Mouse (Mus musculus): ENCODE results near the gene Gm19684.
"Not testable (repeated sequence)": the region's sequence is repeated elsewhere in the genome, so short reads cannot be mapped to it uniquely, and the experiment has no call there.

Gm19684 gene

GRCm38 (mm10) chr17:36121352-36122020 lies at the start of gene Gm19684:
Gene Gm19684 (plus strand): TSS chr17:36121678.
- CTCF ChIA-PET = not testable (repeated sequence)

DNA sequence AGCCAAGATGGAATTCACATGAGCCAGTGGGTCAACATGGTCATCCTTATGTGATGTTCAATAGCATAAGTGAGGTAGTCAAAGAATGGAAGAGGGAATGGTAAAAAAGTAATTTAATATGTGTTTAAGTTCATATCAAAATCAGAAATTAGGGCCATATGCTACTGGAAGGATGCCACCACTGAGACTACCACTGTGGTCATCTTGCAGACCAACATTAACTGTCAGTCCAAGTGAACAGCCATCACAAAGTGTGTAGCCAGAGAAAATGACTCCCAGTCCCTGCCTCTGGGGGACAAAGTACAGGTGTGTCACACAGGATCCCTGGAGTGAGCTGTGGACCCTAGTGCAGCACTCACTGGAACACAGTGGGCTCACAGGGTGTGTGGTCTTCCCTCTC lies 39.6 kb upstream of the Gm19684 start:
- CTCF ChIA-PET = not testable (repeated sequence)

DNA sequence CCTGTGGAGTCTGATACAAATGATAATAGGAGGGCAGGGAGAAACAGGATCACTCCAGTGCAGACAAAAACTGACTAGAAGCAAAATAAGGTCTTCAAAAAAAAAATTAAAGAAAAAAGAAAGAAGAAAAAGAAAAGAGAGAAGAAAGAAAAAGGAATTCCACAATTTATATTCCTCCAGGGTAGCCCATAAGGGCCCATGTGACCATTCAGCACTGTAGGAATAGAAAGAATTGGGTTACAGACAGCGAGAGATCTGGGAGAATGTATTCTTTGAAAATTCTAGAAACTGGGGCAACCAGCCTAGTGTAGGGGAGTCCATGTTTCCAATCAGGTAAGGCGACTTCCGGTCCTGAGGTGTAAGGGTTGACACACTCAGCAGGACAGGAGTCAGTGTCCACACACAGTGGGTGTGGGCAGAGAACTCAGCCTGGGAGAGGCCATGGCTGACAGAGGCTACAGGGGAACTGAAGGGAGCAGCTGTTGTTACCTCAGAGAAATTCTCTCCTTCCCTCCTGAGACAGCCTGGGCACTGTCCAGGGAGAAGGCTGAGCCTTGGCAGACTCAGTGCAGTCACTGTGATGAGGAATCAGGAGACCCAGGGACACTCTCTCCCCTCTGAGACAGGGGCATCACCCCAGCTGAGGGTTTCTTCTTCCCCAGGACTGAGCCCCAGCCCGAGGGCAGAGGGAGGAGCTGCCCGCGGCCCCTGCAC lies 38.8 kb upstream of the Gm19684 start:
- CTCF ChIA-PET = not testable (repeated sequence)

GRCm38 (mm10) chr17:36083266-36083869 lies 38.1 kb upstream of the Gm19684 start:
- CTCF ChIA-PET = no interaction called here

- CTCF ChIA-PET = no interaction called here
These were observed 37.5 kb upstream of the Gm19684 start for GRCm38 (mm10) chr17:36083870-36084451.

DNA sequence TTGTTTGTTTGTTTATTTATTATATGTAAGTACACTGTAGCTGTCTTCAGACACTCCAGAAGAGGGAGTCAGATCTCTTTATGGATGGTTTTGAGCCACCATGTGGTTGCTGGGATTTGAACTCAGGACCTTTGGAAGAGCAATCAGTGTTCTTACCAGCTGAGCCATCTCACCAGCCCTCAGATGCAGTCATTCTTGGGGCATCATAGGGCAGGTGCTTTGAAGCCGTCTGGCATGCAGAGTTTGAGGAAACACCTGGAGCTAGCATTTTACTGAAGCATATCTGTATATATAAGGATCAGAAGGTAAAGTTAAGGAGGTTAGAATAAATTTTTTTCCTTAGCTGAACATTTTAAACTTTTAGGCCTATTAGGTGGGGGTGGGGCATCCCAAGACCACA lies 35.5 kb upstream of the Gm19684 start:
- CTCF ChIA-PET = not testable (repeated sequence)

GRCm38 (mm10) chr17:36091933-36092332 lies 29.5 kb upstream of the Gm19684 start:
- CTCF ChIA-PET = not testable (repeated sequence)

- CTCF ChIA-PET = not testable (repeated sequence)
These were observed 29.0 kb upstream of the Gm19684 start for GRCm38 (mm10) chr17:36092520-36092919.

- CTCF ChIA-PET = no interaction called here
These were observed 27.5 kb upstream of the Gm19684 start for GRCm38 (mm10) chr17:36093936-36094335.

DNA sequence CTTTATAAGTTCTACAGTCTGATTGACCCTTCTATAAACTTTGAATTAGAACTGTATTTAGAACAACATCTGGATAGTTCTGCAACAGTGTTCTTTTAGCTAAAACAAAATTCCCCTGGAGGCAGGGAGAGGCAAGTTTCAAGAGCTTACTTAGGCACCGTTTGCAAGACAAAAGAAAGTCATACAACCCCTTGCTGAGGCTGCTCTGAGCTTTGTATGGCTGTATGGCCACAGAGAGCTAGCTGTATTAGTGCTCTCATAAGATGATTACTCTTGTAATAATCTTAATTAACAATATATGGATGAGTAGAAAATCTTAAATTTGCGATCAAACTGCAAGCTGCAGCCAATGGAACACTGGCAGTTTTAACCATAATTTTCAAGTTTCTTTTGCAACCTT lies 21.9 kb upstream of the Gm19684 start:
- CTCF ChIA-PET = not testable (repeated sequence)

GRCm38 (mm10) chr17:36102091-36102490 lies 19.4 kb upstream of the Gm19684 start:
- CTCF ChIA-PET = not testable (repeated sequence)

GRCm38 (mm10) chr17:36110129-36110528 lies 11.3 kb upstream of the Gm19684 start:
- CTCF ChIA-PET = interaction anchor here (1.1 kb wide), 1 partner anchor 84 kb away, joined by 3 read pairs; no protein-coding TSS in a partner anchor

- CTCF ChIA-PET = interaction anchor here (1.1 kb wide), 1 partner anchor 83 kb away, joined by 3 read pairs; no protein-coding TSS in a partner anchor
These were observed 10.6 kb upstream of the Gm19684 start for GRCm38 (mm10) chr17:36110641-36111509.

GRCm38 (mm10) chr17:36111510-36111868 lies 10.0 kb upstream of the Gm19684 start:
- CTCF ChIA-PET = not testable (repeated sequence)

DNA sequence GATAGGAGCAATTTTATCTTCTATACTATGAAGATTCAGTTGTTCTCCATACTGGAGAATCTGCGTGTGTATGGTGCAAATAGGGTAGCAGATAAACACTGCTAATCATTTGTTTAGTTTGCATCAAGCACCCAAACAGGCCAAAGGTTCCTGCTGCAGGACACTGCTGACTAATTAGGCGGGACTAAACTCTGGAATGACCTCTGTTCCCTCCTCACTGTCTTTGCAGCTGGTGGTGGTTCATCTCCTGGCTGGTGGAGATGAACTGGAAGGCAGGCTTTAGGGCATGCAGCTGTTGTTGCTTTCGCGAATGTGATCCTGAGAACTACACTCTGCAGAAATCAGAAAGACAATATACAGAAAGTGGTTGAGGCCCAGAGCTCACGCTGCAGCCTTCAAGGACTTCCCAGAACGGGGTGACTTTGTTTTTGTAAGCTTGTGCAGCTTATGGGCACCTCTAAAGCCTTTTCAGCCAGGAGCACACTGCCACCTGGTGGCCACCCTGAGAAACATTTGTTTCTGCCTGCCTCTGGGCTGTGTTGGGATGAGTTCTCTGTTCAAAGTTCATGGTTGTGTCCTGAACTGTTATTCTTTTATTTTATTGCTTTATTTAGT lies 7.4 kb upstream of the Gm19684 start:
- CTCF ChIA-PET = not testable (repeated sequence)

- CTCF ChIA-PET = not testable (repeated sequence)
These were observed 4.9 kb upstream of the Gm19684 start for GRCm38 (mm10) chr17:36116545-36116944.

GRCm38 (mm10) chr17:36120839-36121238 lies 639 bp upstream of the Gm19684 start:
- CTCF ChIA-PET = not testable (repeated sequence)

- CTCF ChIA-PET = not testable (repeated sequence)
These were observed 2.6 kb downstream of the Gm19684 start for GRCm38 (mm10) chr17:36124111-36124510.

DNA sequence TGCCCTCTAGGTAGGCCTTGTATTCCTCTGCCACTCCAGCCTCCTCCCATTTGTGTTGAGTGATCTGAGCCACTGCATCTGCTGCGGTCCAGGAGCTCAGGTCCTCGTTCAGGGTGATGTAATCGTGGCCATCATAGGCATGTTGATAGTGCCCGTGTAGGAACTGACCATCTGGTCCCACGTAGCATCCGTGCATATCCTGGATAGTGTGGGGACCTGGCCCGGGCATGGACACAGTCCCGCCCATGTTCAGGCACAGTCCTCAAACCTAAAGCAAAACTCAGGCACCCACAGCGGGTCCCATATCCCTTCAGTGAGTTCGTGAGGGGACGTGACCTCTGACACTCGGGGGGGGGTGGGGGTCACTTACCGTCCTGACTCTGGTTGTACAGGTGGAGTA lies 7.0 kb downstream of the Gm19684 start:
- CTCF ChIA-PET = not testable (repeated sequence)

DNA sequence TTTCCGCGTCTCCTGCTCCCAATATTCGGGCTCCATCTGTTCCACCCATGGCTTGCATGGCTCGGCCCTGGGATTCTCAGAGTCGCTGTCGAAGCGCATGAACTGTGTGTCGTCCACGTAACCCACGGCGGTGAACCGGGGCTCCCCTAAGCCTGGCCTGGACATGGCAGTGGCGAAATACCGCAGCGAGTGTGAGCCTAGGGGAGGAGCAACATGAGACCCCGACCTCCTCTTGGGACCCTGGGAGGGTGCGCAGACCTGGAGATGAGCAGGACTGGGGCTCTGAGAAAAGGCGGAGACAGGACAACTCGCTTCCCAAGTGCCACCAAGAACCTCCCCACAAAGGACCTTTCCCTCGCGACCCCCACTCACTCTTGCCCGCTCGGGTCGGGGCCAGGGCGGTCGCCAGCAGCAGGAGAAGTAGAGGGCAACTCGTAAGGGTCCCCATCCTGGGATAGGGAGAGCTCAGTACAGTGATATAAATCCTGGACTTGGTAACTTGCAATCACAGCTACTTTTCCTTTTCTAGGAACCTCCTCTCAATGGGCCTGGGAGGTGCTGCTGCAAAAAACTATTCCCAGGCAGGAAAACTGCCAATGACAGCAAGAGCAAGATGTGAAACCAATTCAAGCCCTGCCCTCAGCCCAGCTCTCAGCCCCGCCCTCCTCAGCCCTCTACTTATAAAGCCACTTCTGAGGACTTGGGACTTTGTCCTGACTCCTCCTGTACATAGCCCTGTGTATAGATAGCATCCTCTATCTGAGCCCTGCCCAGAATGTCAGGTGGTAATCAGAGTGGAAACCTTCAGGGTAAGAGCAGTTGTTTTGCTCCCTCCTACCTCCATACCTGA lies 7.7 kb downstream of the Gm19684 start, which contains the start of gene Gm7030:
Gene Gm7030 (minus strand): TSS at position 458 of the 850 bp plus-strand sequence.
- CTCF ChIA-PET = not testable (repeated sequence)
